Mouse (Mus musculus): Measurements from ENCODE around the gene Zfc3h1. TPM values are rescaled to one million over a fixed set of nuclear protein-coding genes. Genes with fewer than 3 reads are reported as not detected.

Zfc3h1 gene
- total and polyA plus RNA-seq, 3 experiments, result 40.7 to 51.7 (median 48.7) TPM

DNA sequence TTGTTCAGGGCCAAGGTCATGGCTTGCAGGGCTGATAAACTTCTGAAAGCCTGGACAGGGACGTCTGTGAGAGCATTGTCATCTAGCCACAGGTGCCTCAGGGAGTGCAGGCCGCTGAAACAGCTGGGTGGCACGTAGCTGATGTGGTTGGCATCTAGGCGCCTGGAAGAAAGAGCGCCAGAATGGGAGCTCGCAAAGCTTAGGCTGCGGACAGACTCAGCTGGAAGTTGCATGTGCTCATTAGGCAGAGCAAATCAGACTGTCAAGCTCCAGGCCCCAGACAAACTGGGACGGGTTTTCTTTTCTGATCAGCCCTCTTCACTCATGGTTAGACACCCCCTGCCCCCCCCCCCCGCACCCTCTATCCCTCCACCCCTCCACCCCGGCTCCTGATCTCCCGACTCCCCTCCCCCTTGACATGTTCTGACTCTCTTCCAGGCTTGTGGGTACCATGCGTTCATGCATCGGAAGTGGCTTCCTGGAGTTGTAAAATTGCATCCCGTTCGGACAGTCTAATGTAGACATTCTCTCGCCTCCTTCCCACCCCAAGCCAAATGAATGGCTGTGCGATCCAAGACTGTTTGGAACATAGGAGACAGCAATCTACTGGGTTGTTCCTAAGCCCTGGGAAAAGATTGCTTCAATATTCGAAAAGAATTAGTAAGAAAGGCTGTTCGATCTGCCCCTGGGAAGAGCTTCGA is 93.8 kb downstream of the Zfc3h1 start:
- no peak overlapping the region for H3K4me3 ChIP-seq (replicated peaks in 1 of 3; ENCODE audit: low read depth in 2 of 3, low read length in 2 of 3, poor library complexity in 1 of 3)

More for the DNA sequence above, 93.8 kb downstream of the Zfc3h1 start:
- Histone ChIP-seq H3K4me1 (ENCODE audit: control insufficient read depth in 1 of 2, insufficient read depth in 2 of 2) (peaks cover 0 to 11% of the 10 kb centered on the region in 2 experiments; a peak in 3 of 4 replicates), H3K4me2 (ENCODE audit: insufficient read depth, low read depth, poor library complexity, severe bottlenecking) (no peak overlapping the region), H3K9me3 (replicated peaks; ENCODE audit: low read length) (no peaks in the 10 kb centered on the region), H3K9ac (ENCODE audit: insufficient read depth, low read depth) (no peak overlapping the region), H3K27ac (ENCODE audit: insufficient read depth, low read depth) (no peak overlapping the region), H3K79me2 (replicated peaks; ENCODE audit: control insufficient read depth, extremely low read depth, insufficient read depth, poor library complexity, severe bottlenecking) (no peaks in the 10 kb centered on the region), H3K36me3 (replicated peaks in 1 of 2; ENCODE audit: control insufficient read depth in 1 of 2, insufficient read depth in 1 of 2, low read length in 1 of 2) (no peaks in the 10 kb centered on the region), H3K27me3 (replicated peaks) (no peaks in the 10 kb centered on the region)
- dilution Hi-C loops (cut with MboI; ENCODE audit: extremely low pct_ligation_motif_present, extremely low pct_unique_long_range_greater_than_20kb, low sequenced_read_pairs), result no loop called here
- no peak for DNase-seq (ENCODE audit: extremely low read depth)
- in situ Hi-C loops (cut with MboI; ENCODE audit: low pct_ligation_motif_present, low pct_unique_long_range_greater_than_20kb, low sequenced_read_pairs), result no loop called here
- TF ChIP-seq UBTF (IDR thresholded peaks at IDR 0.05; ENCODE audit: low read depth, low read length) (no peak), RCOR1 (conservative IDR thresholded peaks at IDR 0.05; ENCODE audit: low read depth, low read length) (no peak), USF1 (IDR thresholded peaks at IDR 0.05; ENCODE audit: low read depth, low read length) (no peak), KAT2A (IDR thresholded peaks at IDR 0.05; ENCODE audit: insufficient replicate concordance, low read length) (no peak), MAZ (IDR thresholded peaks at IDR 0.05; ENCODE audit: low read depth, low read length) (no peak), PAX5 (IDR thresholded peaks at IDR 0.05; ENCODE audit: low read length) (no peak), SMC3 (IDR thresholded peaks at IDR 0.05; ENCODE audit: low read depth, low read length) (no peak), NRF1 (IDR thresholded peaks at IDR 0.05; ENCODE audit: low read depth, low read length) (no peak), POLR2A (IDR thresholded peaks at IDR 0.05; ENCODE audit: low read depth, low read length) (no peak), ETS1 (conservative IDR thresholded peaks at IDR 0.05; ENCODE audit: low read depth, low read length) (no peak), NELFE (IDR thresholded peaks at IDR 0.05; ENCODE audit: low read depth, low read length) (no peak), TCF12 (IDR thresholded peaks at IDR 0.05; ENCODE audit: low read depth, low read length) (no peak), RAD21 (IDR thresholded peaks at IDR 0.05; ENCODE audit: low read depth, low read length) (no peak)

Other genes with a start within 250 kb of the Zfc3h1 start
- gene Tph2, start 199.9 kb upstream of the Zfc3h1 start, total RNA-seq (2012; rRNA removed), result 0.42 and 0.55 TPM in 2 replicates
- gene Tph2, start 199.9 kb upstream of the Zfc3h1 start, total RNA-seq (2014; rRNA removed), result 0.42 and 0.43 TPM in 2 replicates
- gene Tph2, start 199.9 kb upstream of the Zfc3h1 start, polyA plus RNA-seq (2012; ENCODE audit: insufficient read length, low read depth), result 0.46 and 0.54 TPM in 2 replicates
- gene Tbc1d15, start 133.5 kb upstream of the Zfc3h1 start, total RNA-seq (2012; rRNA removed), result 10.5 and 13.4 TPM in 2 replicates
- 21.4 and 23.3 TPM in 2 replicates for gene Tbc1d15, start 133.5 kb upstream of the Zfc3h1 start, total RNA-seq (2014; rRNA removed)
- gene Tbc1d15, start 133.5 kb upstream of the Zfc3h1 start, polyA plus RNA-seq (2012; ENCODE audit: insufficient read length, low read depth), result 59.5 and 75.6 TPM in 2 replicates
- 45.0 and 55.6 TPM in 2 replicates for gene Rab21, start 69.4 kb upstream of the Zfc3h1 start, total RNA-seq (2012; rRNA removed)
- 57.4 and 57.9 TPM in 2 replicates for gene Rab21, start 69.4 kb upstream of the Zfc3h1 start, total RNA-seq (2014; rRNA removed)
- 52.8 and 58.4 TPM in 2 replicates for gene Rab21, start 69.4 kb upstream of the Zfc3h1 start, polyA plus RNA-seq (2012; ENCODE audit: insufficient read length, low read depth)
- gene Tmem19, start 22.5 kb upstream of the Zfc3h1 start, total RNA-seq (2012; rRNA removed), result 20.9 and 25.7 TPM in 2 replicates
- 26.0 and 34.3 TPM in 2 replicates for gene Tmem19, start 22.5 kb upstream of the Zfc3h1 start, total RNA-seq (2014; rRNA removed)
- gene Tmem19, start 22.5 kb upstream of the Zfc3h1 start, polyA plus RNA-seq (2012; ENCODE audit: insufficient read length, low read depth), result 22.9 and 29.3 TPM in 2 replicates
- 7.6 and 11.3 TPM in 2 replicates for gene Thap2, start 516 bp upstream of the Zfc3h1 start, total RNA-seq (2012; rRNA removed)
- gene Thap2, start 516 bp upstream of the Zfc3h1 start, total RNA-seq (2014; rRNA removed), result 6.9 and 7.9 TPM in 2 replicates
- gene Thap2, start 516 bp upstream of the Zfc3h1 start, polyA plus RNA-seq (2012; ENCODE audit: insufficient read length, low read depth), result 4.3 and 4.8 TPM in 2 replicates
- gene A930009A15Rik, start 185.0 kb downstream of the Zfc3h1 start, total RNA-seq (2012; rRNA removed), result not detected in 2 replicates
- not detected in 2 replicates for gene A930009A15Rik, start 185.0 kb downstream of the Zfc3h1 start, total RNA-seq (2014; rRNA removed)
- not detected in 2 replicates for gene A930009A15Rik, start 185.0 kb downstream of the Zfc3h1 start, polyA plus RNA-seq (2012; ENCODE audit: insufficient read length, low read depth)
- not detected in 2 replicates for gene Lgr5, start 202.8 kb downstream of the Zfc3h1 start, total RNA-seq (2012; rRNA removed)
- not detected in 2 replicates for gene Lgr5, start 202.8 kb downstream of the Zfc3h1 start, total RNA-seq (2014; rRNA removed)
- gene Lgr5, start 202.8 kb downstream of the Zfc3h1 start, polyA plus RNA-seq (2012; ENCODE audit: insufficient read length, low read depth), result not detected in 2 replicates